Mouse (Mus musculus) embryonic facial prominence, embryonic 15.5 days (tissue): Measurements from ENCODE around the gene Scn2a. TPM values are rescaled to one million over a fixed set of nuclear protein-coding genes. Genes with fewer than 3 reads are reported as not detected.

ENCODE experiments used
- polyA plus RNA-seq: library from polyadenylated mRNA; unstranded; fragments of >200 nt; fragmentation: Nextera tagmentation; extraction: Ambion mirVana; gene quantifications from 2 replicates; pipeline ENCODE4 v1.2.1, GENCODE M21; 2015

Gene Scn2a
- polyA plus RNA-seq, 1 experiment from 2014 or later = 2.9 TPM

Other genes with a start within 250 kb of the Scn2a start
- 2.0 and 2.3 TPM in 2 replicates for gene Scn3a, start 53.1 kb upstream of the Scn2a start, polyA plus RNA-seq
- gene Csrnp3, start 225.0 kb downstream of the Scn2a start, polyA plus RNA-seq = 1.6 and 2.2 TPM in 2 replicates